Mouse (Mus musculus) ES-Bruce4 (cell line): ENCODE measurements around the gene Olfr1445. TPM values are rescaled to one million over a fixed set of nuclear protein-coding genes. Genes with fewer than 3 reads are reported as not detected.

ENCODE experiments used
- H3K27ac ChIP-seq: 2 replicates; pipeline ENCODE4 v1.5.1; 2012; ENCODE audit warnings: low read length, inconsistent platforms; ENCODE audit not compliant: insufficient read depth
- H3K27me3 ChIP-seq: 2 replicates; pipeline ENCODE4 v1.6.1; 2012; ENCODE audit warnings: mild to moderate bottlenecking, low read length, inconsistent platforms; ENCODE audit not compliant: control insufficient read depth, poor library complexity, insufficient read depth, severe bottlenecking
- H3K36me3 ChIP-seq: 2 replicates; pipeline ENCODE4 v1.6.1; 2012; ENCODE audit warnings: inconsistent platforms, mild to moderate bottlenecking, low read length, moderate library complexity; ENCODE audit not compliant: control insufficient read depth, poor library complexity, insufficient read depth, severe bottlenecking
- H3K4me1 ChIP-seq: one replicate; pipeline ENCODE4 v1.8.1; 2011; ENCODE audit warnings: low read length; ENCODE audit not compliant: control insufficient read depth, insufficient read depth
- H3K4me3 ChIP-seq: 2 replicates; pipeline ENCODE4 v1.5.1; 2011; ENCODE audit warnings: low read depth, mild to moderate bottlenecking, low read length
- H3K9ac ChIP-seq: 2 replicates; pipeline ENCODE4 v1.6.1; 2012; ENCODE audit warnings: low read depth, mild to moderate bottlenecking, inconsistent platforms; ENCODE audit not compliant: poor library complexity, severe bottlenecking
- H3K9me3 ChIP-seq: replicated peaks from 2 replicates; pipeline ENCODE4 v1.6.1; 2012; ENCODE audit warnings: mild to moderate bottlenecking, low read length, inconsistent platforms; ENCODE audit not compliant: control insufficient read depth, poor library complexity, insufficient read depth, severe bottlenecking
- CTCF ChIP-seq: IDR thresholded peaks from one replicate; pipeline ENCODE4 v1.8.1; 2011; ENCODE audit warnings: low read depth, low read length
- EP300 ChIP-seq: IDR thresholded peaks from 2 replicates; pipeline ENCODE4 v1.6.1; 2011; ENCODE audit warnings: low read depth, low read length; ENCODE audit not compliant: insufficient read depth
- POLR2A ChIP-seq: IDR thresholded peaks from one replicate; pipeline ENCODE4 v1.8.1; 2011; ENCODE audit warnings: low read length; ENCODE audit not compliant: insufficient read depth
- polyA plus RNA-seq: library from polyadenylated mRNA; stranded (reverse); fragments of >200 nt; gene quantifications from 2 replicates; pipeline ENCODE4 v1.2.4, GENCODE M21; 2011; ENCODE audit warnings: low read depth; ENCODE audit not compliant: missing spikeins, insufficient read depth, insufficient read length

Olfr1445 gene
- polyA plus RNA-seq, 1 experiment = not detected

DNA sequence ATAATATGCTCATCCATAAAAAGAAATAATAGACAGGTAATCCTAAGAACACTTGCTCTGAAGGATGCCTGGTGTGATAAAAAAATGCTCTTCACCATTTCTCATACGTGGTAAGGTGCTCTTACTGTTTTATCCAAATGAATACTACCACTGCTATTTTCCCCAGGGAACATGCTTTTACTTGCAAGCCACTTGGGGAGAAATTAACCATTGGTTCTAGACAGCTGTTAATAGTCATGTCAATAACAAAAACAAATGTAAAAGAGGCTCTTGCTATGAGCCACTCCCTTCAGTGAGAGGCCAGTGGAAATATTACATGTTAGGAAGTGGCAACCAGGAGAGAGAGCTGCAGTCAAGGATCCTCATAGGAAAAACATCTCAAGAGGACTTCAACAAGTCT is 40.7 kb downstream of the Olfr1445 start, which contains the start of gene Olfr1448:
Olfr1448 (minus strand) TSS at position 101 of the 400 bp plus-strand sequence.
- Histone ChIP-seq H3K36me3 (no peaks in the 10 kb centered on the region), H3K27me3 (no peaks in the 10 kb centered on the region), H3K9ac (no peak within 1 kb of the TSS), H3K4me1 (no peaks in the 10 kb centered on the region), H3K27ac (no peak within 1 kb of the TSS), H3K9me3 (no peaks in the 10 kb centered on the region), H3K4me3 (no peak within 1 kb of the TSS)
- no peak for TF ChIP-seq POLR2A
- no peak for TF ChIP-seq EP300

DNA sequence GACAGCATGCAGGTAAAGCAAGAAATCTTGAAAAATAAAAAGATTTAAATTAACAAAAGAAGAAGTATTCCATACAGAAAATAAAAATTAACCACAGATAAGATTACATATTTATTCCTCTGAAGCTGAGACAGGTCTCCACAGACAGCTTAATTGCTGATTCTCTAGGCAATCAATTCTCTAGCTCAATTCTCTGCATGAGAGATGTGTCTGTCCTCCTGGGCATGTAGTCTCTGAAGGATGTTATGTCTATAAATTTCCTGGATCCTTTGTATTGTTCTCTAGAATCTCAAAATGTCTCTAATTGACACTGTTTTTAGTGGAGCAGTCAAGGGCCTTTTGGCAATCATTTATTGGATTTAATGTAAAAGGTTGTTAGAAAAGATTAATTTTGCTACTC is 46.9 kb downstream of the Olfr1445 start, which contains the start of gene Olfr1449:
Olfr1449 (plus strand) TSS at position 301 of the 400 bp plus-strand sequence.
- no peak within 1 kb of the TSS for H3K4me3 ChIP-seq
- H3K36me3 ChIP-seq = no peaks in the 10 kb centered on the region
- H3K4me1 ChIP-seq = no peaks in the 10 kb centered on the region
- no peaks in the 10 kb centered on the region for H3K9me3 ChIP-seq
- H3K9ac ChIP-seq = no peak within 1 kb of the TSS
- TF ChIP-seq EP300 (no peak), CTCF (no peak), POLR2A (no peak)
- H3K27ac ChIP-seq = no peak within 1 kb of the TSS
- H3K27me3 ChIP-seq = no peaks in the 10 kb centered on the region

Other genes with a start within 250 kb of the Olfr1445 start
- gene Olfr1442, start 213.4 kb upstream of the Olfr1445 start, polyA plus RNA-seq = not detected in 2 replicates
- gene Olfr1443, start 205.7 kb upstream of the Olfr1445 start, polyA plus RNA-seq = not detected in 2 replicates
- gene Keg1, start 188.1 kb upstream of the Olfr1445 start, polyA plus RNA-seq = not detected in 2 replicates
- gene Cntf, start 118.2 kb upstream of the Olfr1445 start, polyA plus RNA-seq = 6.4 and 6.7 TPM in 2 replicates
- 40.9 and 48.9 TPM in 2 replicates for gene Zfp91, start 87.7 kb upstream of the Olfr1445 start, polyA plus RNA-seq
- gene Lpxn, start 87.7 kb upstream of the Olfr1445 start, polyA plus RNA-seq = 0.65 and 0.72 TPM in 2 replicates
- 12.2 and 13.8 TPM in 2 replicates for gene Gm5244, start 37.2 kb upstream of the Olfr1445 start, polyA plus RNA-seq
- not detected in 2 replicates for gene Olfr1444, start 26.6 kb upstream of the Olfr1445 start, polyA plus RNA-seq
- gene Olfr1446, start 9.7 kb downstream of the Olfr1445 start, polyA plus RNA-seq = not detected in 2 replicates
- not detected in 2 replicates for gene Olfr1447, start 19.9 kb downstream of the Olfr1445 start, polyA plus RNA-seq
- not detected in 2 replicates for gene Olfr1448, start 40.6 kb downstream of the Olfr1445 start, polyA plus RNA-seq
- gene Olfr1449, start 47.0 kb downstream of the Olfr1445 start, polyA plus RNA-seq = not detected in 2 replicates
- not detected in 2 replicates for gene Olfr1450, start 66.4 kb downstream of the Olfr1445 start, polyA plus RNA-seq
- not detected in 2 replicates for gene Olfr1451, start 111.2 kb downstream of the Olfr1445 start, polyA plus RNA-seq
- not detected in 2 replicates for gene Olfr1453, start 144.5 kb downstream of the Olfr1445 start, polyA plus RNA-seq
- gene Olfr1454, start 176.8 kb downstream of the Olfr1445 start, polyA plus RNA-seq = not detected in 2 replicates
- gene Olfr1457, start 214.0 kb downstream of the Olfr1445 start, polyA plus RNA-seq = not detected in 2 replicates
- gene Olfr1458, start 222.9 kb downstream of the Olfr1445 start, polyA plus RNA-seq = not detected in 2 replicates